Mouse (Mus musculus) heart, postnatal 4 days (tissue): ENCODE results near the gene Ammecr1. TPM values are rescaled to one million over a fixed set of nuclear protein-coding genes. Genes with fewer than 3 reads are reported as not detected.

ENCODE experiments used
- DNase-seq: peaks from one replicate; pipeline ENCODE4 v3.0.0; 2021
- total RNA-seq, 2 experiments: library from RNA; stranded (reverse); gene quantifications; 2 replicates each; pipeline ENCODE4 v1.2.3; 2021

Ammecr1 gene
- total RNA-seq = 10 to 100 TPM; 42.7 to 43.2 TPM

GRCm38 (mm10) chrX:142966008-142966966, at the start of gene Ammecr1:
Gene Ammecr1, minus strand, starts transcription at chrX:142966728.
- DNase-seq = peak; percentile 79

- DNase-seq = no peak
Observed at GRCm38 (mm10) chrX:143014118-143014517, 47.6 kb upstream of the Ammecr1 start.

GRCm38 (mm10) chrX:143012334-143012733, 45.8 kb upstream of the Ammecr1 start:
- no peak for DNase-seq

- DNase-seq = no peak
Observed at GRCm38 (mm10) chrX:143011865-143012264, 45.3 kb upstream of the Ammecr1 start.

- DNase-seq = no peak
Observed at GRCm38 (mm10) chrX:143004131-143004846, 37.8 kb upstream of the Ammecr1 start.

- no peak for DNase-seq
Observed at GRCm38 (mm10) chrX:142997214-142997613, 30.7 kb upstream of the Ammecr1 start.

GRCm38 (mm10) chrX:142994514-142994913, 28.0 kb upstream of the Ammecr1 start:
- DNase-seq = no peak

GRCm38 (mm10) chrX:142984170-142984569, 17.6 kb upstream of the Ammecr1 start:
- DNase-seq = no peak

- no peak for DNase-seq
Observed at GRCm38 (mm10) chrX:142983638-142984037, 17.1 kb upstream of the Ammecr1 start.

- DNase-seq = no peak
Observed at GRCm38 (mm10) chrX:142981530-142982130, 15.1 kb upstream of the Ammecr1 start.

GRCm38 (mm10) chrX:142980855-142981529, 14.5 kb upstream of the Ammecr1 start:
- no peak for DNase-seq

- DNase-seq = no peak
Observed at GRCm38 (mm10) chrX:142979224-142979623, 12.7 kb upstream of the Ammecr1 start.

- peak; percentile 24 for DNase-seq
Observed at GRCm38 (mm10) chrX:142972443-142972970, 6.0 kb upstream of the Ammecr1 start.

- DNase-seq = no peak
Observed at GRCm38 (mm10) chrX:142971759-142972158, 5.2 kb upstream of the Ammecr1 start.

- peak; percentile 6 for DNase-seq
Observed at GRCm38 (mm10) chrX:142967067-142967466, 539 bp upstream of the Ammecr1 start.

GRCm38 (mm10) chrX:142965236-142966007, 1.1 kb downstream of the Ammecr1 start:
- peak; percentile 15 for DNase-seq

GRCm38 (mm10) chrX:142960434-142960833, 6.1 kb downstream of the Ammecr1 start:
- DNase-seq = no peak

GRCm38 (mm10) chrX:142959674-142960307, 6.7 kb downstream of the Ammecr1 start:
- no peak for DNase-seq

- DNase-seq = no peak
Observed at GRCm38 (mm10) chrX:142928430-142928829, 38.1 kb downstream of the Ammecr1 start.

GRCm38 (mm10) chrX:142917394-142917793, 49.1 kb downstream of the Ammecr1 start:
- DNase-seq = no peak

GRCm38 (mm10) chrX:142916719-142917118, 49.8 kb downstream of the Ammecr1 start:
- no peak for DNase-seq
